Mouse (Mus musculus) heart, postnatal 36 days (tissue): ENCODE data around the gene Myt1l. TPM values are rescaled to one million over a fixed set of nuclear protein-coding genes. Genes with fewer than 3 reads are reported as not detected.
A peak's percentile ranks its signal among the peaks of the same experiment; 100 is the strongest.

Experiments
- DNase-seq, 2 experiments: peaks; one replicate each; pipeline ENCODE4 v3.0.0; 2021 to 2022
- intact Hi-C: fragments of 180-260 bp; cut with DNase I; formaldehyde crosslinking; loops from one replicate; pipeline ENCODE4 v1.15.1; 2025
- total RNA-seq, 2 experiments: library from RNA; stranded (reverse); gene quantifications; 2 replicates each; pipeline ENCODE4 v1.2.3; 2021

Myt1l gene
- total RNA-seq, 2 experiments from 2014 or later: 0.16 TPM; not detected in 1

DNA sequence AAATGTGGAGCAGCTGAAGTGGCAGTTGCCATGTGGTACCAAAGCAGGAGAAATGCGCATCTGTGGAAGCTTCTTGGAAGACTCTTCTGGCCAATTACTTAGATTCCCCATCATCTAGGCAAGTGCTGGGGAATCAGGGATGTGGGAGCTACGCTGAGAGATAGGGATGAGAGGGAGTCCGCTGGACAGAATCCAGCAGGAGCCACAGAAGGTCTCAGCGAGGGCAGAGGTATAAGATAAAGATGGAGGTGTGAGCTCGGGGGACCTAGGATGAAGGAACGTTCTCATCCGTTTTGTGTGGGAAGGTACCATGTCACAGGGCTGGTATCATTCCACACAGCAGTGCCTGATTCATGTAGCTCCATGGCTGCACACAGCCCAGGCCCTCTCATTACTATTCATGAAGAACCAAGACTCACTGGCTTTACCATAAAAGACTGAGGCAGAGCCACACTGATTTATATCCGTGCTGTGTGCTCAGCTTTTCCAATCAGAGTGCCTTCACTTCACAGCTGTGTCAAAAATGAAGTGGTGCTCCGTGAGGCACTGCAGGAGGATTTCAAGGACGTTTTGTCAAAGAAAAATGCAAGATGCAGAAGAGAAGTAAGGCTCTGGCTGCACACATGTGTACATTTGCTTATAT is 121.4 kb downstream of the Myt1l start:
- intact Hi-C loops: no loop called here
- DNase-seq: no peak

DNA sequence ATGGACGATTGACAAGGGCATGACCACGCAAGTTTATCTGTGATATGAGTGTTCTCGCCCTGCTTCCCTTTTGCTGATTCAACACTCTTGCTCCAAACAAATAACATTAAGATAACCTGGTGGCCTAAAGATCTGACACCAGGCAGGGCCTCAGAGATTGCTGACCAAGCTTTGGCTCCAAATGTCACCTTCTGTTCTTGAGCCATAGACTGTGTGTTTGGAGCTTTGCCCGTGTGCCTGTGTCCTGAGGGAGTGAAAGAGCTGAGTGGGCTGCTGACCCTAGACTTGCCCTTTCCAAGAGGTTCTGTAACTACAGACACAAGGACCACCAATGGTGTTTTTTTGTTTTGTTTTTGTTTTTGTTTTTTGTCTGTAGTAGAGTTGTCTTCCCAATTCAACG is 124.3 kb downstream of the Myt1l start:
- intact Hi-C loops: no loop called here
- DNase-seq: no peak

DNA sequence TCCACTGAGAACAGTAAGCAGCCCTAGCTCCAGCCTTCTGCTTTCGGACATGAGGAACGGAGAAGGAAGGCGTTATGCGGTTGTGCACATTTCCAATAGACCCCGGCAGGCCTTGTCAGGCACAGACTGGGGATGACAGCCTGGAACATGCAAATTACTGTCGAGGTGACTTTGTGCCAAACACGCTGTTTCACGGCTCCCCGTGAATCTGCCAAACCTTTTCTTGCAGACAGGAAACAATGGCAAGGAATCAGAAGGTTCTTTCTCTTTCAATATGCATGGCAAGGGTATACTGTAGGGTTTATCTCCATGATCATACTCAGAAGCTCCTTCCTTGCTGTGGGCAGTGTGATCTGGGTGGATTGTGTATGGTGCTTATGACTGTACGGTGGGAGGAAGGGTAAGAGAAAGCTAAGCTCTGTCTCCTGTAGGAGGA is 127.0 kb downstream of the Myt1l start:
- intact Hi-C loops: no loop called here
- no peak for DNase-seq

DNA sequence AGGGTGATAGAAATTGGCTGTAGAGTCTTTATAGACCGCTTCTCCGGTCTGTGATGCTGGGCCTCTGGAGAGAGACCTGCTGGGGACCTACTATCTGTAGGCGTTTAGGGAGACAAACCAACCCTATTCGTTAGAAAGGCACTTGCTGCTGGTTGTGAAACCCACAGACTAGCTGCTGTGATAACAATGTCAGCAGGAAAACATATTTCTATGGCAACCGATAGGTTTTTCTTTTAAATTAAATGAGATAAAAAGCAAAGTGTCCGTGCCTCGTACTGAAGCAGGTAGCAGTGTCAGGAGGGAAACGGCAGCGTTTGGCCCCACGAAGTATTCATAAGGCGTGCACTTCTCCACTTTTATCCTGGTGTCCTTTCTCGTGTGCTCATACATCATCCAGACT is 127.5 kb downstream of the Myt1l start:
- no peak for DNase-seq
- intact Hi-C loops: no loop called here

DNA sequence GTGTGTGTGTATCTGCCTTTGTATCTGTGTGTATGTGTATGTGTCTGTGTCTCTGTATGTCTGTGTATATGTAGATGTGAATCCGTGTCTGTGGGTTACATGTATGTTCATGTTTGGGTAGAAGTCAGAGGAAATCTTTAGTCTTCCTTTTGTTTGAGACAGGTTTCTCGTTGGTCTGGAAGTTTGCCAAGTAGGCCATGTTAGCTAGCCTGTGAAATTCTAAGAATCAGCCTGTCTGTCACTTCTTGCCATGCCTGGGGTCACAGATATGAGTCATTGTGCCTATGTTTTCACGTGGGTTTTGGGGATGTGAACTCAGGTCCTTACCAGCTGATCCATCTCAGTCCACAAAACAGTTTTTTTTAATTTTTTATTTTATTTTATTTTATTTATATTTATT is 128.9 kb downstream of the Myt1l start:
- no peak for DNase-seq
- intact Hi-C loops: no loop called here

DNA sequence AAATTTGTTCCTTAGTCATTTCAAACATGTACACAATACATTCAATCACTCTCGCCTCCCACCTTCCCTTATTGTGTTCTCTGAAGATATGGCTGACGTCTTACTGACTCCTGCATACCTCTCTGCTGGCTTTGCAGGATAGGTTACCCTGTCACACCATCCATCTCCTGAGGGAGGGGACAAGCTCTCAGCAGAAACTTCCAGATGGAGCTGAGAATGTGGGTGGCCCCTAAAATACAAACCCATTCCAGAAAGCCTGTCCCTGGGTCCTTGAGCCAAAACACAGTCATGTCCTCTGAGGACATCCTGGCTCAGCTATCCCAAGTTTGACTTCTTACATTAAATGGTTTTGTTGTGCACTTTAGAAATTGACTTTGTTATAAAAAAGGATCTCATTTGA is 129.7 kb downstream of the Myt1l start:
- DNase-seq: no peak
- intact Hi-C loops: no loop called here

DNA sequence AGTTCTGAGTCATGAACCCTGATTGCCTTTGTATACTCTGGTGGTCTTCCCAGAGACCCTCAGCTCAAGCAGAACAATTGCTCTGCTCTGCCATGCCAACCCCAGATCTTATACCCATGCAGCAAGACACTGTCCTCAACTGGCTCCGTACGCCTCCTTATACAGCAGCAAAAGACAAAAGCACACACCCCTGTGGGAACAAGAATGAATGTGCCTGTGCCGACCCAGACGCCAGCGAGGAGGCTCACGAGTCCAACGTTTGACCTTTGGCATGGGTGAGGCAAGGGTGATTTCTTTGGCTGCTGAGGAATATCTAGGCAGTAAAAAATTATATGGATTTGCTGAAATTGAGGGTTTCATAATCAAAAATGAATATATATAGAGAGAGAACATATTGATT is 143.8 kb downstream of the Myt1l start:
- DNase-seq: no peak
- intact Hi-C loops: no loop called here

DNA sequence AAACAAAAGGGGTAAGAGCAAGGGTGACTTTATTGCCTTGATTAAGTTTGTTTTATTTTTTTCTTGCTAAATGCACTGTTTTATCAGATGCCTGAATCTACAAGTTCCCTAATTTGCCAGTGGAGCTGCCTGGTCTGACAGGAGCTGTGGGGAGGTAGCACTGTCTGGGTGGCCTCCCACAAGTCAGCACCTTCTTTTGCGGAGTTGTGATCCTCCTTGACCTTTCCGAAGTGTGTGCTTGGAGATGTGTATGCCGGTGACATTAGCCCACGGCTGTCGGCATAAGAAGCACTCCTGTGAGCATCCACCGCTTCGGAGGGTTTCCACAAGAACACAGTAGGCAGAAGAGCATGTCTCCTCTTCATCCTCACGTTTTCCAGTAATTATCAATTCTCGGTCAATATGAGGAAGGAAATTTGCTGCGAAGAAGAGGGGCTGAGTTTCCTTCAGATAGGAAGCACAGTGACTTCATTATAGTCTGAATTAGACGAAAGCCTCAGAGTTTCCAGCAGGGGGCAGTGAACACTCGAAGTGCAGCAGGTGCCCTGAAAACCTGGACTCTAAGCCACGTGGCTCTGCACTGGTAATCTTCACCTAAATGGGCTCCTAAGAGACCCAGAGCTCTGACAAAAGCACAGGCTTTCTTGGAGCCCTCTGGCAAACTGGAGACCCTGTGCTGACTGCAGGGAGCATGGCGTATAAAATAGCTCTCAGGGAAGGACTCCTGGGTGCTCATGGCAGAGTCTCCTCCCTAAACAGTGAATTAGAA is 147.6 kb downstream of the Myt1l start:
- intact Hi-C loops: loop anchor here (1.0 to 2.0 kb wide), 3 partner anchors 35 to 208 kb away; no protein-coding TSS in a partner anchor
- peak; percentile 57 to 59 for DNase-seq

DNA sequence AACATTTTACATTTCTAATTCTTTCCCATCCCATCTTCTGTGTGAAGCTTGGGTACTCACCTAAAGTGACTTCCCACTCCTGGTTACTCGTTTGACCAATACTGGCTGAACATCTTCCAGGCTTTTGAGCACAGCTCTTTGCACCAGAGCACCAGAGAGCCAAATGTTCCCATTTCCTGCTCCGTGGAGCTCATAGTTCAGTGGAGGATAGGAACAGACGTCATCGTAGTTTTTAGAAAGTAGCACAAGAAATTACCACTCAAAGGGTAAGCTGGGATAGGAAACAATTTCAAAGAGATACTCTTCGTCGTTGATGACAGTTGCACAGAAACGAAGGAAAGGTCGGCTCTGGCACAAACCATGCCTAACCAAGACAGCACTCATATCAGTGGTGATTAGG is 154.2 kb downstream of the Myt1l start:
- intact Hi-C loops: no loop called here
- no peak for DNase-seq

DNA sequence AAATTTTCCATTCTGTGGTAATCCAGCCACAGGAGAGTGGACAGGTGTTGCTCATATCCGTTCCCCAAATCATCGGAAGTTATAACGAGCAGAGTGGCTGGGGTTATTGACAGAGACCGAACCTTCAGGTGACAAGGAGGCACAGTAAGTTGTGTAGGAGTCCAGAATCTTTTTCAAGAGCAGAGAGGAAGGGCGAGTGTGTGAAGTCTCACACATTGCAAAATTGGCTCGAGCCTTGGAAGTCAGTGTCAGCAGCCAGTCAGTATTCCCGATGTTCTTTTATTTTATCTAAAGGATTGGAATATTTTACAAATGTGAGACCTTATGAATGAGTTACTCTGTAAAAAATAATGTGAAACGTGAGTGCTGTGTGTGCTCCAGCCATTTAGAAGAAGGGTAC is 154.8 kb downstream of the Myt1l start:
- no peak for DNase-seq

DNA sequence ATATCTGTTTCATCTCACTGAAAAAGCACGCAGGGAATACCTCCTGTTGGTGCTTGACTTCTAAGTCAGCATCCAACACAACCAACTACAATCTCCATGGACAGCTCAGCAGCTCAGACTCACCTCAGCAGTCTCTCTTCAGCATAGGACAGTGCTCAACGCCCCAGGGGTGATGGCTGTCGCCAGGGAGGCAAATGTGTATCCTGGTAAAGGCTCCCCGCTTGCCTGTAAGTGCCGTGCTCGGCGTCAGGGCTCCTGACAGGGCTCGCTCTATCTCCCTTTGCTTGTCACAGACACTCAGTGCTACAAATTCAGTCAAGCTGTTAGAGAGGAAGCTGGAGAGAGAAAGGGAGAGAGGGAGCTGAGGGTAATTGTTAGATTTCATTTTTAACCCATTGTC is 158.1 kb downstream of the Myt1l start:
- no peak for DNase-seq
- intact Hi-C loops: no loop called here

More for the DNA sequence above, 154.8 kb downstream of the Myt1l start:
- intact Hi-C loops: no loop called here

DNA sequence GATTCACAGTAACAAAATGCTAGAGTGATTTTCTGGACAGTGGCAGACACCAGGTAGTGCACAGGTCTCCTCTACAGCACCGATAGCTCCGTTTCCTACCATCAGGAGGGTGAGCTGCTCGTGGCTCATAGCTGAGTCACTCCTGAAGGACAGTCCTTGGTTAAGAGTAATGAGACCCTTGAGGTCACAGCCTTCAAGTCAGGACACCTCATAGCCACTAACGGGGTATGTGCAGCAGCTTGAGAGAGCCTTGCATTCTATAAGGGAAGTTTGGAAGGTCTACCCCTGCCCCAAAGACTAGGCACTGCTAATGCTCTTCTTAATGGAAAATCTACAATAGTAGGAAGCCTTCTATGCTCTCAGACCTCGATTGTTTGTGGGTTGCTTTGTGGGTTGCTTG is 163.4 kb downstream of the Myt1l start:
- no peak for DNase-seq
- intact Hi-C loops: no loop called here

DNA sequence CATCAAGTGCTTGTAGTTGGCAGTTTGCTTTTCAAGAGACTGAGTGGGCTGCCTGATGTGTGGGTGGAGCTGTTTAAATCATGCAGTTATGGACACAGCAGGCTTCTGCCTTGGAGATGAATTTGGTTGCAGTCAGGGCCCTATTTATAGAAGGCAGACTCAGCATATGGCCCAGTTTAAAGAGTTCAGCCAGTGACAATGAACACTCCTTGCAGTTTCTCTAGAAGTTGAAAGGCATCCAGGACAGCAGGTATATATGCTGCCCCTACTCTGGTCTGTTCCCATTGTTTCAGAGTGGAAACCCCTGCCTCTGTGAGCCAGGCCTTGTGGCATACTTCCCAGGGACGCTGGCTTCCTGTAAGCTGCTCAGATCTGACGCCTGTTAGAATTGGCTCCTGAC is 167.0 kb downstream of the Myt1l start:
- DNase-seq: no peak
- intact Hi-C loops: no loop called here

DNA sequence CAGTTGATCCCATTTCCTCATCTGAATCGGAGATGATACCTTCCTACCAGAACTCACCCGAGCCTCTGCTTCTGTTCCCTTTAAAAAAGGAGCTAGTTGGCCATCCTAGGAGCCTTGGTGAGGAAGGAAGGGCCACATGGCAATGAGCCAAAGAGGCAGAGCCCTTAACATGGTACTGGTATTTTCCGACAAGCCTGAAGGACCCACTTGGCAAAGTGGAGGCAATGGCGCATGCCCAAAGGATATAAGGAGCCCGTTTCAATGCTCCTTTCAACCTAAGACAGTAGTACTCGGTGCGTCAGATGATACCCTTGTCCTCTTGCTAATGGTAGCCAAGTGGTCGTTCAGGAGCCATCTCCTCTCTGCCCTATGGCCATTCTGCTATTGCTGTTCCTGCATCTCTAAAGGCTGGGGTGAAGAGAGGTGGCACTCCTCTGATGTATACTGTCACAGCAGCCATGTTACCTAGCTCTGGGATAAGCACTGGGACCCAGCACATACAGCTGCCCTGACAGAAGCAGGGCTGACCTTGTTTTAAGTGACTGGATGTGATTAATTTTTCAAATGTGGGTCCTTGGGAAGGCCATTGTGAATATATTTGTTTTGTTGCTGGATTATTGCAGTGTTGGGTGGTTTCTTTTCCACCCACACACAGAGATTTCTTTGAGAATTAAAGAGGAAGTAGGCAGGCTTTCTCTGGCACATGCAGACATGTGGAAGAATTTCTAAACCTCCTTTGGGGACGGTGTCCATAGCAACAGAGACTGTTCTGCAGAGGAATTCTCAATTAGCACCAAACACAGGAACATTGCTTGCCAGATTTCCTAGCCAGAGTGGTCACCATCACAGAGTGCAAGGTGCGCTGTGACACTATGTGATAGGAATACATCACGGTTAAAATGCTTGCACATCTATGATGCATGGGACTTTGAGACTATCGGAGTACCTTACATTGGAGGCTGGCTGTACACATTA is 169.6 kb downstream of the Myt1l start:
- intact Hi-C loops: no loop called here

DNA sequence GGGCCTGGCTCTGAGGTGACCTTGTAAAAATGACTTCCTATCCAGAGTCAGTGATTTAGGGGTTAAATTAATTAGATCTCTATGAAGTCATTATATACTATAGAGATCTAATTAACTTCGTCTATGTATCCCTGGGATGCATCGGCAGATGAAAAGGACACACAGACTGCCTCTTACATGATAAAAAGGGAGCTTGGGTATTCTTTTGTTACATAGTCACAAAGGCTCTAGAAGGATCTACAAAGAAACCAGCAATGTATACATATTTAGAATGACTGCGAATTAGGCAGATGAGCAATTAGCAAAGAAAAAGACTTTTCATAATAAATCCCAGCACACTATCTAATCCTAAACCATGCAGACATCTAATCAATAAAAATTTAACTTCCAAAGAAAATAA is 170.4 kb downstream of the Myt1l start:
- DNase-seq: no peak
- intact Hi-C loops: no loop called here

More for the DNA sequence above, 169.6 kb downstream of the Myt1l start:
- peak; percentile 24 to 40 for DNase-seq

DNA sequence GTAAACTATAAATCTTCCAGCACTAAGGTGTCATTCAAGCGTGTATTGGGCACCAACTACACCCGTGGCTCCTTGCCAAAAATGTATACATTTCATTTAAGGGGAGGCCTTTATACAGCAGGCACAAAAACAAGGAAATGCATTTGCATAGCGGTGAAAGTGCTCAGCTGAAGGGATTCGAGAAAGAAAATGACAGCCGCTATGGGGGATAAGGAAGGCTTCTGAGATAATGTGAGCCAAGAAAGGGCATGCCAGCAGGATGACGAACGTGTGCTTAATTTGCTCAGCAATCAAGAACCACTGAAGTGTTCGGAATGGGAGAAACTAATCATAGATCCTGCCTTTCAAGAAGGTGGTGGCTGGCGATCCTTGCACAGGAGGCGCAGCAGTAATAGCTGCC is 170.8 kb downstream of the Myt1l start:
- intact Hi-C loops: no loop called here
- no peak for DNase-seq

DNA sequence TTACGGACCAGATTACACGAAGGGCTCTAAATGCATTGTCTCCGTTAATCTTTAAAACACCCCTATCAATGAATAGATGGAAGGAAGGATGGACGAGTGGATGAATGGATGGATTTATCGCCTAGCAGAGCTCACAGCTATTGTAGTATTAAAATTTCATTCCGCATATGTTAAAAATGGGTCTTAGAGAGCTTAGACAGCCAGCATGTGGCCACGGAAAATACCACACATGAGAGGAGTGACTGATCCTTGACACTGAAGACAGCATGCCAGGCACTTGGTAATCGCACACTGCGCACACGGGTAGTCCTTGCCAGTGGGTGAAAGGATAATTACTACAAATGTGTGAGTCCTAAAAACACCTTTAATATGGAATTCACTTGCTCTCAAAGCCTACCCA is 171.2 kb downstream of the Myt1l start:
- no peak for DNase-seq
- intact Hi-C loops: no loop called here

DNA sequence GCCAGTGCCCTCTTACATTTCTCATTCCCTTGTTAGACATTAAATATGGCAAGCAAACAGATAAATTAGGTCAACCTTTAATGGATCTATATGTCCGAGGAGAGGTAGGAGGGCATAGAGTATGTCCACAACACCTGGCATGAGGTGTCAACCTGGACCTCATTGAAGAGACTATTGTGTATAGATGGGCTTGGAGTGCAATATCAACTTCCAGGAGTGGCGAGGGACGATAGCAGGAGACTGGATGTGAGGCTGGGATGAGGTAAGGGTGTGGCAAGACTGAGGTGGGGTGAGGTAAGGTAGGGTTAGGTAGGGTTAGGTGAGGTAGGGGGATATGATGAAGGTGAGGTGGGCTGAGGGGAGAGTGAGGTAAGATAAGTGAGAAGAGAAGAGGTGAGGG is 171.8 kb downstream of the Myt1l start:
- no peak for DNase-seq
- intact Hi-C loops: loop anchor here (10.0 kb wide), 1 partner anchor 325 kb away; no protein-coding TSS in a partner anchor

DNA sequence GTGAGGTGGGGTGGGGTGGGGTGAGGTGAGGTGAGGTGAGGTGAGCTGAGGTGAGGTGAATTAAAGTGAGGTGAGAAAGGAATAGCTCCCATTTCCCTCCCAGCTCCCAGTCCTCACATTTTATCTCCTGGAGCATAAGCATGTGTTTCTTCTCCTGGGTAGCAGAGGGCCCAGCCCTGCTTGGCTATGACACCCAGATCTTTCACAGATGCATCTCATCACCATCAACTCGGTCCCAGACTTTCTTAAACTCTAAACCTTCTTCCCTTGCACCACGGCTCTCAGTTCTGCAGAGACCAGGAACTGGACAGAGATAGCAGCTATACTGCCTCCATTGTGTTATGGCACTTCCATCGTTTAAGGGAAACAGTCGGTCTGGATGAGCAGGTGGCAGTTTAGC is 172.9 kb downstream of the Myt1l start:
- intact Hi-C loops: loop anchor here (10.0 kb wide), 1 partner anchor 324 kb away; no protein-coding TSS in a partner anchor

DNA sequence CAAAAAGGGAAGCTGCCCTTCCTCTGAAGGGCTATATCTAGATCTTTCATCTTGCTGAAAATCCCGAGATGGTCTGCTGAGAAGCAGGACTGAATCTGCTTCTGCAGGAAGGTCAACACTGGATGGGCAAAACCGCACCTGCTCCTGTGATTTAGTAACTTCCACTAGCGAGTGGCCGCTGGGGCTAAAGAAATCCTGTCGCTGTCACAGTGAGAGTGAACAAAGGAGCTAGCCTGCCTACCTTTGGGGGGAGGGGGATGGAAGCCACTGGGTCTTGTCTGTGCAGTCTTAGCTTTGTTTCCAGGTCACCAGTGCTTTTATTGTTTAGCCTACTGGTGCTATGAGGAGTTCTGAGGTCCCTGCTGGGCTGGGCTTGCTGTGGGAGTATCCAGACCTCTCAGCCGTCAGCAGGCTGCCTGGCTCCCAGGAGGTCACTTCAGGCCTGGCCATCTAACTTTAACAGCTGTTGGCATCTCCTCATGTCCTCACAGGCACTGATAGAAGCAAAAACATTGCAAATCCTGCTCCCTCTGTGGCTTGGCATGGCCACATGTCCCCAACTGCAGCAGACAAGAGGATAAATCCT is 173.6 kb downstream of the Myt1l start:
- intact Hi-C loops: loop anchor here (10.0 kb wide), 1 partner anchor 323 kb away; no protein-coding TSS in a partner anchor
- peak; percentile 30 to 43 for DNase-seq

More for the DNA sequence above, 172.9 kb downstream of the Myt1l start:
- DNase-seq: no peak
